Mouse (Mus musculus): ENCODE results near the gene Scn1b. TPM values are rescaled to one million over a fixed set of nuclear protein-coding genes. Genes with fewer than 3 reads are reported as not detected.

The Scn1b gene
- polyA plus RNA-seq, 1 experiment from 2014 or later, result 5.2 TPM

DNA sequence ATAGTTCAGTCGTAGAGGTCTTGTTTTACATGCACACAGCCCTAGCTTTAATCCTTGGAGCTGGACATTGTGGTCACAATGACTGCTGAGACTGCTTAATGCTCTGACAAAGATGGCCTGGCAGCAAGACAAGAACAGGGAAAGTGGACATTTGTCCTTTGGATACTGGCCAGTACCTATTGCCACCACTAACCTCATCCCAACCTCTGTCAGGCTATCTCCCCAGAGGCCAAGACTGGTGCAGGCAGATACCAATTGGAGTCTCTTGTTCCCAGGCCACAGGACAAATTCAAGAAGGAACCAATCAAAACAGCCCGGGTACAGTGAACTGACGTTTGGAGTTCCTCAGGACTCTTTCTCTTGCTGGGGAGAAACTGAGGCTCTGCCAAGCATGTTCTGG lies 38.6 kb downstream of the Scn1b start:
- H3K4me1 ChIP-seq (replicated peaks), result peaks cover 17% of the 10 kb centered on the region; the same call in 1 of the 2 replicates
- no peak for ATAC-seq (ENCODE audit: low FRiP score)

DNA sequence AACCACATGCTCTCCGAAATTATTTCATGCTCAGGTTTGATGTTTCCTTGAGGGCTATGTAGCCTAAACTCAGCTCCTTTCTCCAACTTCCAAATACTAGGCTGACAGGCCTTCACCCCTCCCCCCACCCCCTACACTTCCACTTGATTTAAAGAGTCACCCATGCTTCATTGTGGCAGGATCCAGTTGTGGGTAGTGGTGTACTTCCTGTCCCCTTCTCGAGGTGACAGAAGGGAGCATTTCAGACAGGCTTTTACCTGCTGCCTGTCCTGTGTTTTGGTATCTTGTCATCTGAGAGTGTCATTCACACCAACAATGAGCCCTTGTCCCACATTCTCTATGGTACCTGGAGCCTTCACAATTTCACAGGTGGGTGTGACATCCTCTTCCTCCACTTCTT lies 39.5 kb downstream of the Scn1b start:
- no peaks in the 10 kb centered on the region for H3K36me3 ChIP-seq
- H3K4me2 ChIP-seq, result no peak overlapping the region
- H3K4me3 ChIP-seq, result no peak overlapping the region
- peaks cover 22% of the 10 kb centered on the region for H3K4me1 ChIP-seq (replicated peaks)
- ATAC-seq (ENCODE audit: low FRiP score), result no peak
- no peaks in the 10 kb centered on the region for H3K27me3 ChIP-seq
- WGBS, result 71% methylated on average over 2 of the region's 2 CpGs
- H3K9me3 ChIP-seq, result no peaks in the 10 kb centered on the region
- no peak overlapping the region for H3K27ac ChIP-seq
- no peak overlapping the region for H3K9ac ChIP-seq

More for the DNA sequence above, 38.6 kb downstream of the Scn1b start:
- H3K27me3 ChIP-seq, result no peaks in the 10 kb centered on the region
- H3K27ac ChIP-seq, result no peak overlapping the region
- H3K9ac ChIP-seq, result no peak overlapping the region
- no peaks in the 10 kb centered on the region for H3K9me3 ChIP-seq
- H3K4me2 ChIP-seq, result no peak overlapping the region
- WGBS, result 74% methylated on average over 3 of the region's 3 CpGs
- H3K4me3 ChIP-seq, result no peak overlapping the region
- no peaks in the 10 kb centered on the region for H3K36me3 ChIP-seq

DNA sequence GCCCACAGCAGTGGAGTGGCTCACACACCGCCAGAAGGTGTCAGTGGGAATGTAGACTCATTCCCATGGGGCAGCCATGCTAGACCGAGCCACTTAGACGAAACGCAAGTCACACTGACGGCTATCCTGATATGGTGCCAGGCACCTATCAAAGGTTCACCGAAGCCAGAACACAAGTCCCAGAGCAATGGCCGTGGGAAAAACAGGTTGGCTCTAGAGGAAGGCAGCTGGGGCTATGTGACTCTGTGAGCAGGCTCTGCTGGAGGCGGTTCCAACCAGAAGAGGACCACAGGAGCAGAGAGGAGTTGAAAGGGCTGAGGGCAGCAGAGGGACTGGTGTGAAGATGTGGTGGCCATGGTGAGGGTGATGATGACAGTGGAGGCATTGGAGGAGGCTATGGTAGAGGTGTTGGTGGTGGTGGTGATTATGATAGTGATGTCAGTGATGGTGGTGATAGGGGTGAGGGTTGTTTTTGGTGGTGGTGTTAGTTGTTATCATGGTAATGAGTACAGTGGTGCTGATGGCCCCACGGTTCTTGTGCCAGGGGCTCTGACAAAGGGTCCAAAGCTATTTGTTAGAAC lies 40.5 kb downstream of the Scn1b start:
- Histone ChIP-seq H3K9me3 (no peaks in the 10 kb centered on the region), H3K4me2 (no peak overlapping the region), H3K36me3 (no peaks in the 10 kb centered on the region), H3K27ac (no peak overlapping the region), H3K27me3 (no peaks in the 10 kb centered on the region), H3K4me3 (no peak overlapping the region), H3K9ac (no peak overlapping the region), H3K4me1 (replicated peaks) (peaks cover 22% of the 10 kb centered on the region)
- 92% methylated on average over 9 of the region's 9 CpGs for WGBS
- no peak for ATAC-seq (ENCODE audit: low FRiP score)

- Histone ChIP-seq H3K36me3 (no peaks in the 10 kb centered on the region), H3K4me3 (no peak overlapping the region), H3K9me3 (no peaks in the 10 kb centered on the region; the same call in 1 of the 2 replicates), H3K4me1 (replicated peaks) (peaks cover 22% of the 10 kb centered on the region), H3K9ac (no peak overlapping the region), H3K27me3 (no peaks in the 10 kb centered on the region), H3K27ac (no peak overlapping the region; the same call in 1 of the 2 replicates), H3K4me2 (no peak overlapping the region)
- 12% methylated on average over 3 of the region's 3 CpGs for WGBS
- ATAC-seq (ENCODE audit: low FRiP score), result no peak
Measured at GRCm38 (mm10) chr7:31085171-31085570, 41.6 kb downstream of the Scn1b start.

DNA sequence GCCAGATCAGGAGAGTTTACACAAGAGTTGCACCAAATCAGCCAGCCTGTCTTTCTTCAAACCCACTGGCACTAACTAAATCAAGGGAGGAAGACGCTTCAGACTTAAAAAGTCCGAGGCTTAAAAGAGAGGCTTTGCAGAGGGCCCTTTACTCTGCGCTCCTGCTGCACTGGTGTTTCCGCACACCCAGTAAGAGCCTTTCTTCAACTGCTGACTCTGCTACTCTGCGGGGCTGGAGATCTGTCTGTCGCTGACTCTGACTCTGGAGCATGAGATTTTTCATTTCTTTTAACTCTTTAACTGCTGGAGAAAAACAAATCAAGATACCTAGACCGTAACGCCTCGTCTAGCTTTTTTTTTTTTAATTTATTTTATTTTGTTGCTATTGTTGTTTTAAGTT lies 42.7 kb downstream of the Scn1b start:
- peaks cover 22% of the 10 kb centered on the region for H3K4me1 ChIP-seq (replicated peaks)
- ATAC-seq (ENCODE audit: low FRiP score), result no peak
- H3K36me3 ChIP-seq, result no peaks in the 10 kb centered on the region
- H3K9ac ChIP-seq, result no peak overlapping the region
- 57% methylated on average over 9 of the region's 9 CpGs for WGBS
- no peak overlapping the region for H3K4me2 ChIP-seq
- peak overlapping the region; percentile 55 for H3K27ac ChIP-seq
- no peaks in the 10 kb centered on the region for H3K27me3 ChIP-seq
- H3K4me3 ChIP-seq, result no peak overlapping the region
- H3K9me3 ChIP-seq, result no peaks in the 10 kb centered on the region; the same call in 1 of the 2 replicates

DNA sequence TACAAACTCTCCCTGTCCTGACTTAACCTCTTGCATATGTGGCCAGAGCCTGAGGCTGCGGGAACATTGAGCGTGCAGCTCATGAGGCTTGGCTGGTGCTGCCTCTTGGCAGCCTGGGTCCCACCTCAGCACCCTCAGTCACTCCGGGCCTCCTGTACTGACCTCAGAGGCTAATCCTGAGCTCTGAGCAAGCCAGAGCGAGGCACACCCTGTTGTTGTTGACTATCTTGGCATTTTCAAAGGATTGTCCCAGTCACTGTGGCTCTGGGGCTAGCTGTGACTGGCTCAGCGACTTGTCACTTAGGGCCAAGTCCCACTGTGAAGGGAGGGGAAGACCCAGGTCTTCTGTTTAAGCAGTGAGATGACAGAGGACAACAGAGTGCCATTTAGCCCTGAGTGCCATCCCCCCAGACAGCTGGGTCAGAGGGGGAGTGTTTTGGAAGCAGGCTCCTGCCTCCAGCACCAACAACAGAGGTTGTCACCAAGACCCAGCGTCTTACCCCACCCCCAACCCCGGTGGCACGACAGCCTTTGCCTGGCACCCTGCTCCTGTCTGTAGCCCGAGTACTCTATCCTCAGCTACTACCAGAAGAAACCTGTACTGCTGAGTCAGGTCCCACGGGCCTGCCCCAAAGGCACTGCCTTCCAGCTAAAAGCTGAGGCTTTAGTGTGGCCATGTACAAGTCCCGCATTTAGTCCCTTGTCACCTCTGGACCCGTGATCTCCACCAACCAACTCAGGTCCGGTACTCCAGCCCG lies 43.8 kb downstream of the Scn1b start:
- Histone ChIP-seq H3K4me2 (no peak overlapping the region), H3K27me3 (no peaks in the 10 kb centered on the region), H3K4me3 (no peak overlapping the region), H3K9me3 (no peaks in the 10 kb centered on the region; the same call in 1 of the 2 replicates), H3K4me1 (replicated peaks) (peaks cover 22% of the 10 kb centered on the region), H3K36me3 (no peaks in the 10 kb centered on the region), H3K9ac (no peak overlapping the region), H3K27ac (peak overlapping the region; percentile 48; the same call in 1 of the 2 replicates)
- 0 out of 2 replicates have a peak, but pooled peaks have one; percentile 23 for ATAC-seq (ENCODE audit: low FRiP score)
- WGBS, result 56% methylated on average over 14 of the region's 14 CpGs

GRCm38 (mm10) chr7:31082106-31082505 lies 44.7 kb downstream of the Scn1b start:
- Histone ChIP-seq H3K9ac (no peak overlapping the region), H3K36me3 (no peaks in the 10 kb centered on the region), H3K27me3 (no peaks in the 10 kb centered on the region), H3K4me2 (no peak overlapping the region), H3K27ac (no peak overlapping the region), H3K4me1 (replicated peaks) (peaks cover 22% of the 10 kb centered on the region), H3K9me3 (no peaks in the 10 kb centered on the region; the same call in 1 of the 2 replicates), H3K4me3 (no peak overlapping the region)
- no peak for ATAC-seq (ENCODE audit: low FRiP score)

- H3K4me2 ChIP-seq, result no peak overlapping the region
- no peak for ATAC-seq (ENCODE audit: low FRiP score)
- H3K4me1 ChIP-seq (replicated peaks), result peaks cover 22% of the 10 kb centered on the region
- H3K27ac ChIP-seq, result no peak overlapping the region
- no peaks in the 10 kb centered on the region for H3K27me3 ChIP-seq
- H3K36me3 ChIP-seq, result no peaks in the 10 kb centered on the region
- H3K9me3 ChIP-seq, result no peaks in the 10 kb centered on the region; the same call in 1 of the 2 replicates
- WGBS, result 29% methylated on average over 1 of the region's 1 CpGs
- H3K4me3 ChIP-seq, result no peak overlapping the region
- no peak overlapping the region for H3K9ac ChIP-seq
Measured at GRCm38 (mm10) chr7:31081106-31081505, 45.7 kb downstream of the Scn1b start.

GRCm38 (mm10) chr7:31080611-31081010 lies 46.2 kb downstream of the Scn1b start:
- H3K9me3 ChIP-seq, result no peaks in the 10 kb centered on the region; the same call in 1 of the 2 replicates
- WGBS, result 46% methylated on average over 3 of the region's 3 CpGs
- H3K4me3 ChIP-seq, result no peak overlapping the region
- no peak overlapping the region for H3K9ac ChIP-seq
- no peak for ATAC-seq (ENCODE audit: low FRiP score)
- H3K36me3 ChIP-seq, result no peaks in the 10 kb centered on the region
- peaks cover 22% of the 10 kb centered on the region for H3K4me1 ChIP-seq (replicated peaks)
- H3K4me2 ChIP-seq, result no peak overlapping the region
- no peak overlapping the region for H3K27ac ChIP-seq
- no peaks in the 10 kb centered on the region for H3K27me3 ChIP-seq

GRCm38 (mm10) chr7:31079670-31080069 lies 47.1 kb downstream of the Scn1b start:
- Histone ChIP-seq H3K36me3 (no peaks in the 10 kb centered on the region), H3K9me3 (no peaks in the 10 kb centered on the region; the same call in 1 of the 2 replicates), H3K4me3 (no peak overlapping the region), H3K9ac (no peak overlapping the region), H3K27me3 (no peaks in the 10 kb centered on the region), H3K27ac (no peak overlapping the region), H3K4me1 (replicated peaks) (peaks cover 17% of the 10 kb centered on the region), H3K4me2 (no peak overlapping the region)
- WGBS, result 90% methylated on average over 8 of the region's 8 CpGs
- ATAC-seq (ENCODE audit: low FRiP score), result no peak

- Histone ChIP-seq H3K9ac (no peak overlapping the region), H3K4me1 (replicated peaks) (peaks cover 4% of the 10 kb centered on the region), H3K27ac (no peak overlapping the region), H3K4me2 (no peak overlapping the region), H3K4me3 (no peak overlapping the region), H3K9me3 (no peaks in the 10 kb centered on the region; the same call in 1 of the 2 replicates), H3K36me3 (no peaks in the 10 kb centered on the region), H3K27me3 (no peaks in the 10 kb centered on the region)
- WGBS, result 42% methylated on average over 5 of the region's 5 CpGs
- ATAC-seq (ENCODE audit: low FRiP score), result peak; percentile 17; the same call in 1 of the 2 replicates
Measured at GRCm38 (mm10) chr7:31077885-31078445, 48.8 kb downstream of the Scn1b start.

DNA sequence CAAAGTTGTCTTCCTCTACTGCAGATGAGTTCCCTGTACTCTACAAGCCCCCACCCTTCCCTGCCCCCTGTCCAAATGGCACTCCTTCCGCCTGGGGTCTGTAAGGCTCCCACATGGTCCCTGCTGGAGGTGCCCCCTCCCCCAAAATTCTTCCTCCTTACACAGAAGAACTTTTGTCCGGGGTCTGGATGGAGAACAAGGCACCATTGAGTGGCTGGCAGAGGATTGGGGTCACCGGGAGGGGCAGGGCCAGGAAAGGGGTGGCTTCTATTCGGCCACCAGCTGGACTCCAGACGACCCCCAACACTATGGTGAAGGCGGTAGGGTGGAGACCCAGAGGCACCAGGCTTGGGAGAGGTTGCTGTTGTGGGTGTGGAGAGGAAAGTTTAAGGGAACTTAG lies 49.3 kb downstream of the Scn1b start:
- no peak overlapping the region for H3K4me2 ChIP-seq
- WGBS, result 50% methylated on average over 6 of the region's 6 CpGs
- no peak overlapping the region for H3K27ac ChIP-seq
- no peaks in the 10 kb centered on the region; the same call in 1 of the 2 replicates for H3K9me3 ChIP-seq
- H3K4me3 ChIP-seq, result no peak overlapping the region
- no peaks in the 10 kb centered on the region for H3K36me3 ChIP-seq
- 0 out of 2 replicates have a peak, but pooled peaks have one; percentile 6 for ATAC-seq (ENCODE audit: low FRiP score)
- H3K27me3 ChIP-seq, result no peaks in the 10 kb centered on the region
- no peaks in the 10 kb centered on the region for H3K4me1 ChIP-seq (replicated peaks)
- H3K9ac ChIP-seq, result no peak overlapping the region

Data from hindbrain, embryonic 13.5 days (tissue).